Mouse (Mus musculus) layer of hippocampus, adult 6 months (tissue): ENCODE measurements around the gene Olfr1133. TPM values are rescaled to one million over a fixed set of nuclear protein-coding genes. Genes with fewer than 3 reads are reported as not detected.

Experiments
- long read RNA-seq, 2 experiments: library from polyadenylated mRNA; unstranded; transcript quantifications; one replicate each; pipeline ENCODE4 v2.0.0; 2019 to 2020
- polyA plus RNA-seq: library from polyadenylated mRNA; unstranded; fragments of <200 nt; fragmentation: Nextera tagmentation; gene quantifications from 2 replicates; pipeline ENCODE4 v1.2.3, GENCODE M21; 2021

Olfr1133 gene
- not detected in 2 replicates for polyA plus RNA-seq
- long read RNA-seq, experiment 1 = 0 reads
- long read RNA-seq, experiment 2 = 0 reads

GRCm38 (mm10) chr2:87647274-87647673, at the start of gene Olfr1133:
TSS of gene Olfr1133 (minus strand) at chr2:87647374.

GRCm38 (mm10) chr2:87693847-87694246, 46.7 kb upstream of the Olfr1133 start, which contains the start of gene Olfr1136:
TSS of gene Olfr1136 (minus strand) at chr2:87693947.

GRCm38 (mm10) chr2:87673564-87673963, 26.4 kb upstream of the Olfr1133 start, which contains the start of gene Olfr1135:
TSS of gene Olfr1135 (minus strand) at chr2:87673664.

GRCm38 (mm10) chr2:87658360-87658759, 11.2 kb upstream of the Olfr1133 start, which contains the start of gene Olfr1134:
TSS of gene Olfr1134 (minus strand) at chr2:87658460.

GRCm38 (mm10) chr2:87637435-87637834, 9.7 kb downstream of the Olfr1133 start, which contains the start of gene Olfr1132:
TSS of gene Olfr1132 (minus strand) at chr2:87637535.

GRCm38 (mm10) chr2:87626804-87627203, 20.4 kb downstream of the Olfr1133 start, which contains the start of gene Olfr1131:
TSS of gene Olfr1131 (plus strand) at chr2:87627104.

GRCm38 (mm10) chr2:87605912-87606311, 41.3 kb downstream of the Olfr1133 start, which contains the start of gene Olfr1130:
TSS of gene Olfr1130 (plus strand) at chr2:87606212.

Other genes with a start within 250 kb of the Olfr1133 start
- gene Olfr1123, start 230.7 kb downstream of the Olfr1133 start, polyA plus RNA-seq = not detected in 2 replicates
- gene Olfr1124, start 217.1 kb downstream of the Olfr1133 start, polyA plus RNA-seq = 0.09 and 0.18 TPM in 2 replicates
- gene Olfr1126, start 193.4 kb downstream of the Olfr1133 start, polyA plus RNA-seq = not detected in 2 replicates
- gene Pramel7, start 150.3 kb downstream of the Olfr1133 start, polyA plus RNA-seq = not detected in 2 replicates
- gene Pramel6, start 140.8 kb downstream of the Olfr1133 start, polyA plus RNA-seq = not detected in 2 replicates
- gene Olfr153, start 115.6 kb downstream of the Olfr1133 start, polyA plus RNA-seq = not detected in 2 replicates
- gene Olfr1128, start 101.8 kb downstream of the Olfr1133 start, polyA plus RNA-seq = not detected in 2 replicates
- gene Olfr1129, start 73.5 kb downstream of the Olfr1133 start, polyA plus RNA-seq = not detected in 2 replicates
- not detected in 2 replicates for gene Olfr1130, start 41.2 kb downstream of the Olfr1133 start, polyA plus RNA-seq
- gene Olfr1131, start 20.3 kb downstream of the Olfr1133 start, polyA plus RNA-seq = not detected in 2 replicates
- not detected in 2 replicates for gene Olfr1132, start 9.8 kb downstream of the Olfr1133 start, polyA plus RNA-seq
- gene Olfr1134, start 11.1 kb upstream of the Olfr1133 start, polyA plus RNA-seq = not detected in 2 replicates
- gene Olfr1135, start 26.3 kb upstream of the Olfr1133 start, polyA plus RNA-seq = not detected in 2 replicates
- not detected in 2 replicates for gene Olfr1136, start 46.6 kb upstream of the Olfr1133 start, polyA plus RNA-seq
- gene Olfr1137, start 65.8 kb upstream of the Olfr1133 start, polyA plus RNA-seq = not detected in 2 replicates
- not detected in 2 replicates for gene Olfr1138, start 92.6 kb upstream of the Olfr1133 start, polyA plus RNA-seq
- not detected in 2 replicates for gene Olfr1140, start 96.4 kb upstream of the Olfr1133 start, polyA plus RNA-seq
- gene Olfr1141, start 106.6 kb upstream of the Olfr1133 start, polyA plus RNA-seq = not detected in 2 replicates
- gene Olfr152, start 132.1 kb upstream of the Olfr1133 start, polyA plus RNA-seq = not detected in 2 replicates
- gene Olfr1143, start 153.2 kb upstream of the Olfr1133 start, polyA plus RNA-seq = not detected in 2 replicates
- not detected in 2 replicates for gene Olfr1145, start 162.4 kb upstream of the Olfr1133 start, polyA plus RNA-seq
- gene Olfr1148, start 183.2 kb upstream of the Olfr1133 start, polyA plus RNA-seq = not detected in 2 replicates
- not detected in 2 replicates for gene Olfr1150-ps1, start 196.6 kb upstream of the Olfr1133 start, polyA plus RNA-seq
- gene Olfr1151, start 208.5 kb upstream of the Olfr1133 start, polyA plus RNA-seq = not detected in 2 replicates
- not detected in 2 replicates for gene Olfr1152, start 219.1 kb upstream of the Olfr1133 start, polyA plus RNA-seq
- not detected in 2 replicates for gene Olfr1153, start 247.6 kb upstream of the Olfr1133 start, polyA plus RNA-seq